Mouse (Mus musculus) liver, embryonic 13.5 days (tissue): ENCODE measurements around the gene Frmd4a. TPM values are rescaled to one million over a fixed set of nuclear protein-coding genes. Genes with fewer than 3 reads are reported as not detected.

ENCODE experiments used
- ATAC-seq: fragments of 200-750 bp; cut with Nextera tagmentation; 2 replicates; pipeline ENCODE4 v1.8.0; 2017; ENCODE audit warnings: low read depth, mild to moderate bottlenecking, moderate number of reproducible peaks, moderate library complexity
- DNase-seq: peaks from one replicate; pipeline ENCODE4 v3.0.0; 2022
- H3K27ac ChIP-seq: fragments of 300-500 bp; sonication (generic); 2 replicates; pipeline ENCODE4 v1.5.1; 2015; ENCODE audit warnings: moderate library complexity, mild to moderate bottlenecking, inconsistent platforms
- H3K27me3 ChIP-seq: fragments of 300-500 bp; sonication (generic); 2 replicates; pipeline ENCODE4 v1.6.1; 2015; ENCODE audit warnings: mild to moderate bottlenecking, inconsistent platforms
- H3K36me3 ChIP-seq: fragments of 300-500 bp; sonication (generic); 2 replicates; pipeline ENCODE4 v1.6.1; 2015; ENCODE audit warnings: mild to moderate bottlenecking, inconsistent platforms
- H3K4me1 ChIP-seq: fragments of 300-500 bp; sonication (generic); replicated peaks from 2 replicates; pipeline ENCODE4 v1.6.1; 2015; ENCODE audit warnings: inconsistent platforms
- H3K4me2 ChIP-seq: fragments of 300-500 bp; sonication (generic); 2 replicates; pipeline ENCODE4 v1.6.1; 2015; ENCODE audit warnings: inconsistent platforms, mild to moderate bottlenecking, moderate library complexity
- H3K4me3 ChIP-seq: fragments of 300-500 bp; sonication (generic); replicated peaks from 2 replicates; pipeline ENCODE4 v1.5.1; 2015; ENCODE audit warnings: mild to moderate bottlenecking, inconsistent platforms
- H3K9ac ChIP-seq: fragments of 300-500 bp; sonication (generic); 2 replicates; pipeline ENCODE4 v1.6.1; 2015; ENCODE audit warnings: mild to moderate bottlenecking, inconsistent platforms
- H3K9me3 ChIP-seq: fragments of 300-500 bp; sonication (generic); replicated peaks from 2 replicates; pipeline ENCODE4 v1.6.1; 2016; ENCODE audit warnings: inconsistent platforms
- WGBS: fragments of 180-500 bp; shearing (Covaris S2); methylation state at CpG from one replicate; pipeline ENCODE4 v1.1.7; 2015; ENCODE audit not compliant: insufficient replicate concordance; 5-methylcytosine and 5-hydroxymethylcytosine counted together
- polyA plus RNA-seq: library from polyadenylated mRNA; unstranded; fragments of >200 nt; fragmentation: Nextera tagmentation; extraction: Ambion mirVana; gene quantifications from 2 replicates; pipeline ENCODE4 v1.2.1, GENCODE M21; 2015

Frmd4a gene
- polyA plus RNA-seq, 1 experiment from 2014 or later = 11.0 TPM

DNA sequence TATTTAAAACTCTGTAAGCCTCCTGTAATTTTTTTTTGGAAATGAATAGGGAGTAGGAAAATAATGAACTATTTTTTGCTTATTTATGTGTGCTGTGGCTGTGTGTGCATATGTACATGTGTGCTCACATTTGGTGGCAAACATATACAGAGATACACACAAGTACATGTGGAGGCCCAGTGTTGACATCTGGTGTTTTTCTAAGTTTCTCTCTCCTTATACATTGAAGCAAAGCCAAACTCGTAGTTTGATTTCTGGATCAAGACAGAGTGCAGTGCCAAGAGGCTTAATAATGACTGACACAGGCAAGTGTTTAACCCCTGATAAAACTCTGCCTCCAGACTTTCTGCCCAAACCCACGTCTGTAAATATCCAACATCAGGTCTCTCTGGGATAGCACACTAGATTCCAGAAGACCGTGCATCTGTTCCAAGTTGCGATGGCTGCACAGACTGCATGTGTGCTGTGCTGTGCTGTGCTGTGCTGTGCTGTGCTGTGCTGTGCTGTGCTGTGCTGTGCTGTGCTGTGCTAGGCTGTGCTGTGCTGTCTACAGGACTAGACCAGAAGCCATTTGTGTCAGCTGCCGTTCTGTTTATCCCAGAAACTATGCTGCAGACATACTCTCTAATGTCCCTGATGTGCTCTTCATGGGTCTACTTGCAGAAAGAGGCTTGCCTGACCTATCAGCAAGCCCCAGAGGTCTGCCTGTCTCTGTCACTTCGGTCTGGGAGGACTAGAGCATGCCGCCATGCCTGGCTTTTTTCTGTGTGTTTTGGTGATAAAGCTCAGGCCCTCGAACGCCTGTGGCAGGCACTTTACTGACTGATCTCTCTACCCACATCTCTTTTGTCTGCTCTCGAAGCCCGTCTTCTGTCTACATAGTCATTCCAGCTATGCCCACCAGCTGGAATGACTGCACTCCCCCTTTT is 437.8 kb downstream of the Frmd4a start:
- Histone ChIP-seq H3K9me3 (no peaks in the 10 kb centered on the region), H3K4me2 (no peak overlapping the region), H3K36me3 (no peaks in the 10 kb centered on the region), H3K27me3 (no peaks in the 10 kb centered on the region), H3K4me3 (no peak overlapping the region), H3K9ac (no peak overlapping the region), H3K4me1 (peaks cover 3% of the 10 kb centered on the region; the same call in 1 of the 2 replicates), H3K27ac (no peak overlapping the region)
- 37% methylated on average over 11 of the region's 11 CpGs for WGBS
- DNase-seq (no peak), ATAC-seq (peak; percentile 53; the same call in 1 of the 2 replicates)

DNA sequence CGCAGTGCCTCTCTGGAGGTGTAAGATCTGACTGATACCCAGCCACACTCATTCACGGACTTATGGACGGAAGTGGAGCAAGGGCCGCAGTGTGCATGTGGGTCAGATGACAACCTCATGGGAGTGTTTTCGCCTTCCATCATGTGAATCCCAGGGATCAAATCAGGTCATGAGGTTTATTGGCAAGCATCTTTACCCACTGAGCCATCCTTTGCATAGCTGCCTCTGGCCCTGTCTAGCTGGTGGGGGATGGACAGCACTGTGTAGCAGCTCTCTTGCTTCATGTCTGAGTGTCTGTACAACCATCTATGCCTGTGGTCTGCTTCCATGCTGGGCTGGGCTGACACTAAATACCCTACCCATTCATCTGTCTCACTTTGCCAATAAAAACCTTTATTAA is 443.4 kb downstream of the Frmd4a start:
- Histone ChIP-seq H3K36me3 (no peaks in the 10 kb centered on the region), H3K4me1 (peaks cover 6% of the 10 kb centered on the region; the same call in 1 of the 2 replicates), H3K27me3 (no peaks in the 10 kb centered on the region), H3K27ac (no peak overlapping the region), H3K4me3 (no peak overlapping the region), H3K9me3 (no peaks in the 10 kb centered on the region), H3K4me2 (no peak overlapping the region), H3K9ac (no peak overlapping the region)
- WGBS = 61% methylated on average over 5 of the region's 5 CpGs
- ATAC-seq (no peak), DNase-seq (no peak)

DNA sequence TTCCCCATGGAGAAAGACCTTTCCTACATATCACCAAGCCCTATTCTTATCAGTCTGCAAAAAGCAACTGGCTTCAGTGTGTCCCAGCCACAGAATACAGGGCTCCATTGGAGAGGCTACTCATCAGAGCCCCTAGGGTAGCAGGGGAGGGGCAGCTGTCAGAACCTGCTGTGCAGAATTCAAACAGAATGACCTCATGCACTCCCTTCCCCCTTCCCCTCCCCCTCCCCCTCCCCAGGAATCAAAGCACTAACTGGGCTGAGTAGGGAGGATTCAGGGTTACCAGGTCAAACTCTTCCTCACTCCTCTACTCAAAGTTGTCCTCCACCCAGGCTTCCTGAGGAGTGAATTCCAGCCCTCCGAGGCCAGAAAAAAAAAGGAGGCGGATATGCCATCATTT is 444.0 kb downstream of the Frmd4a start:
- WGBS = 47% methylated on average over 2 of the region's 2 CpGs
- Histone ChIP-seq H3K27ac (no peak overlapping the region), H3K36me3 (no peaks in the 10 kb centered on the region), H3K4me3 (no peak overlapping the region), H3K4me2 (no peak overlapping the region), H3K9me3 (no peaks in the 10 kb centered on the region), H3K4me1 (peaks cover 11% of the 10 kb centered on the region), H3K9ac (no peak overlapping the region), H3K27me3 (no peaks in the 10 kb centered on the region)
- ATAC-seq (no peak), DNase-seq (no peak)

DNA sequence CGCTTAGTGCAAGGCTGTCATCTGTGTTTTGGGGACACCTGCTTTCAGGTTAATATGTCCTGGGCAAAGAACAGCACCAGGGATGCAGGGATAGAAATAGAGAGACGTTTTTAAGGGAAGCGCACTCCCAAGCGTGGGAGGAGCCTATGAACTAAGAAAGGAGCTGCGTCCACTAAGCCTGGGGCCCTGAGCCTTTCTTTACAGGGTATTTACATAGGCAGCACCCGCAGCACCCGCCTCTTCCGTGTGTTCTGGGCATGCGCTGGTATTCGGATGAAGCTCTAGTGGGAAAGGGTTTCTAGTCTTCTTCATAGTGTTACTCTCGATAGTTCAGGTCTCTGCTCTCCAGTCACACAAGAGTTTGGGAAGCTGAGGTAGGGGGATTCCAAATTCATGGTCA is 445.0 kb downstream of the Frmd4a start:
- H3K4me3 ChIP-seq = no peak overlapping the region
- ATAC-seq (no peak), DNase-seq (no peak)
- no peaks in the 10 kb centered on the region for H3K27me3 ChIP-seq
- H3K9me3 ChIP-seq = no peaks in the 10 kb centered on the region
- H3K36me3 ChIP-seq = no peaks in the 10 kb centered on the region
- 49% methylated on average over 11 of the region's 11 CpGs for WGBS
- no peak overlapping the region for H3K9ac ChIP-seq
- no peak overlapping the region for H3K4me2 ChIP-seq
- H3K27ac ChIP-seq = no peak overlapping the region
- peaks cover 21% of the 10 kb centered on the region for H3K4me1 ChIP-seq

DNA sequence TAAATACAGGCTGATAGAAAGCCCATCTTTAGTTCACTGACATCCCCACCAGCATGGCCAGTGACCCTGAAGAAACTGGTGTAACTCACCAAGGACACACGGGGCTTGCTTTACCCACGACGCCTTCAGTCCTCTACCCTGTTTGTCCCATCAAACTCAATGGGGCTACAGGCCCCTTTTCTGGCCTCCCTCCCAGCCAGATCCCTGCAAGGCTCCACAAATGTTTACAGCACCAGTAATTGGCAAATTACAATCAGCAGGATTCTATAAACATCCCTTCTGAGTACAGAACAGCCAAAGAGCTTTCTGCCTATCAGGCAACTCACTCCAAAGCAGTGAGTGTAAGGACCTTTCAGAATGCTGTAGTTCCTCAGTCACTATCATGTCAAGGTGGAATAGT is 448.6 kb downstream of the Frmd4a start:
- Histone ChIP-seq H3K4me2 (no peak overlapping the region), H3K4me3 (no peak overlapping the region), H3K36me3 (no peaks in the 10 kb centered on the region), H3K4me1 (peaks cover 23% of the 10 kb centered on the region), H3K27me3 (no peaks in the 10 kb centered on the region), H3K9ac (no peak overlapping the region), H3K27ac (no peak overlapping the region), H3K9me3 (no peaks in the 10 kb centered on the region)
- ATAC-seq (no peak), DNase-seq (no peak)
- 53% methylated on average over 3 of the region's 3 CpGs for WGBS

DNA sequence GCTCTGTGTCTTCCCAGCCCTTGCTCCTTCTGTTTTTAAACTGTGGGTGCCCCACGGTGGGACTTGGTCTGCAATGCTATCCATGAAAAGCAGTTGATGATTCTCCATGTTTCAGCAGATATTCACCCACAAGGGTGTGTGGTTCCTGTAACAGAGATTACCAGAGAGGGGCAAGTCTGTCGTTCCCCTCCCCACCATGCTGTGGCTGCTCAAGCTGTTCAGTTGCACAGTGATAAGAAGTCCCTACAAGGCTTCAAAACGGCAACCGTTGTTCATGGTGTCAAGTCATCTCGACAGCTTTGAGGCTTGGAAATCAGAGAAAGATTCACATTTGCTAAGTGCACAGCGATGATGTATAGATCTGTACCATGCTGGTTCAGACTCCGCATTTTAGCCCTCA is 449.8 kb downstream of the Frmd4a start:
- Histone ChIP-seq H3K4me2 (no peak overlapping the region), H3K27me3 (no peaks in the 10 kb centered on the region), H3K27ac (no peak overlapping the region), H3K9me3 (no peaks in the 10 kb centered on the region), H3K4me1 (peaks cover 18% of the 10 kb centered on the region), H3K9ac (no peak overlapping the region), H3K36me3 (no peaks in the 10 kb centered on the region), H3K4me3 (no peak overlapping the region)
- whole genome bisulfite sequencing = 28% methylated on average over 7 of the region's 7 CpGs
- peak; percentile 90 for ATAC-seq
- DNase-seq = no peak

DNA sequence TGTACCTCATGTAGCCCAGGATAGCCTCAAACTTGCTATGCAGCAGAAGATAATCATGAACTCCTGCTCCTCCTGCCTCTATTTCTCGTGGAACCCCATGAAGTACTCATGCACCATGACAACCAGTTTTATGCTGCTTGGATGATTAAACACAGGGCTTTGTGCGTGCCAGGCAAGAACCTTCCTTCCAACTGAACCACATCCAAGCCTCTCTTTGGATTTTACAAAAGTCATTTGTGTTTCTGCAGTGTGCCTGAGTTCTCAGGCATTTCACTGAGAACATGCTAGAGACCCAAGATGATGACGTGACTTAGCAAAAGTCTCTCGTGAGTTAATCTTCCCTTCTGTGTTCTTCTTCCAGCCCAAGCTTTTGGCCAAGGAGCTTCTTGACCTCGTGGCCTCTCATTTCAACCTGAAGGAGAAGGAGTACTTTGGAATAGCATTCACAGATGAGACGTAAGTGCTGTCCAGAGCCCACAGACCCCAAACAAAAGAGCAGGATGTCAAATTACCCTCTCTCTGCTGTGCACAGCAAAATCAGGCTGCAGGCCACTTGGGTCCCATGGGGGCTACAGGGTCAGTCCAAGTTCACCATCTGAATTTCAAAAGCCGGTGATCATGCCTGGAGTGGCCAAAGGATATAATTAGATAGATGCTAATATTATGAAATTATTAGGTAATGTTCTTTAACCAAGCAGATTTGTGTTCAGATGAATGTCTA is 455.4 kb downstream of the Frmd4a start:
- H3K9ac ChIP-seq = no peak overlapping the region
- no peak overlapping the region for H3K4me3 ChIP-seq
- ATAC-seq (no peak), DNase-seq (no peak)
- 0 out of 2 replicates have a peak, but pooled peaks cover 2% of the 10 kb centered on the region for H3K4me1 ChIP-seq
- no peaks in the 10 kb centered on the region for H3K9me3 ChIP-seq
- H3K27me3 ChIP-seq = no peaks in the 10 kb centered on the region
- no peak overlapping the region for H3K27ac ChIP-seq
- H3K36me3 ChIP-seq = no peaks in the 10 kb centered on the region
- 56% methylated on average over 7 of the region's 7 CpGs for WGBS
- H3K4me2 ChIP-seq = no peak overlapping the region

DNA sequence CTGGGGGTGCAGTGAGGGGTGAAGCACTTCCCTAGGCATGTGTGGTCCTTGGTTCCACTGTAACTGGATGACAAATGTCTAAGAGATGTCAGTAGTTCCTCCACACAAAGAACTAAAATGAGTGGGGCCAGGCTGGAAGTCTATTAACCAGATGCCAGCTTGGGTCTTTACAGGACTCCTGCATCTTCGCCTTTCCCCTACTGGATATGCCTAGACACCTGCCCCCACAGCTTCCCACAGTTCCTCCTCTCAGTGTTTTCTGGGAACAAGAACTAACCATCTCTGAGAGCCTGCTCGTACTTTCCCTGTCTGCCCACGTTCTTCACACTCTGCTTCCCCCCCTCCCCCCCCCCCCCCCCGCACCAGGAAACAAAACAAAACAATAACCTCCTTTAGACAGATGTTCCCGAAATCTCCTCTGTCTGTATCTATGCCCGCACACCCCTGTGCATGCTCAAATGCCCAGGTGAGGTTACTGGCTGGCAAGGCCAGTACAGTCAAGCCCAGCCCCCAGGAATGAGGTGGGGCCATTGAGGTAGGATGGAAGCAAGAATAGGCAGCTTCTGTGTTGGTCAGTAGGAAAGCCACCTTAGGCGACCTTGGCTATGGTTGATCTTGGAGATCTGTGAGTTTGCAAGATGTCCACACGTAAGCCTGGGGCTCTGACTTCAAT is 456.5 kb downstream of the Frmd4a start:
- Histone ChIP-seq H3K4me2 (no peak overlapping the region), H3K36me3 (no peaks in the 10 kb centered on the region), H3K9me3 (no peaks in the 10 kb centered on the region), H3K9ac (no peak overlapping the region), H3K4me3 (no peak overlapping the region), H3K27me3 (no peaks in the 10 kb centered on the region), H3K27ac (no peak overlapping the region), H3K4me1 (0 out of 2 replicates have a peak, but pooled peaks cover 2% of the 10 kb centered on the region)
- ATAC-seq (no peak), DNase-seq (no peak)
- 53% methylated on average over 7 of the region's 8 CpGs for WGBS

DNA sequence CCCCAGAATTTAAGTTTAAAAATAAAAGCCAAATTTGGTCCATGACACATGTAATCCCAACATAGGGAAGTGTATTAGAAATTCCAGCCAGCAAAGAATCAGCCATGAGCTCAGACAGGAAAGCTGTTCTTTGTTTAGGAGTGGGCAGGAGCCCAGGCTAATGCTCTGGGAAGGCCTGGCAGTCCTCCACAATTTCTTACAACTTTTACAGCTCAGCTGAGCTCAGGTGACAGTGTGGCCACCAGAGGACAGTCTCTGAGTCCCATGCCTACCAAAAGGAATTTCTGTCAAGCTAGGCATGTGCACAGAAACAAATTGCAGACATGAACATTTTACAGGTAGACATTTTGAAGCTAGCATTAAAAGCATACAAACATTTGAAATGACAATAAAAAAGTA is 457.0 kb downstream of the Frmd4a start:
- no peak for DNase-seq
- no peaks in the 10 kb centered on the region for H3K36me3 ChIP-seq
- no peak overlapping the region for H3K9ac ChIP-seq
- H3K9me3 ChIP-seq = no peaks in the 10 kb centered on the region
- ATAC-seq = no peak
- no peak overlapping the region for H3K4me3 ChIP-seq
- 0 out of 2 replicates have a peak, but pooled peaks cover 2% of the 10 kb centered on the region for H3K4me1 ChIP-seq
- no peak overlapping the region for H3K27ac ChIP-seq
- H3K4me2 ChIP-seq = no peak overlapping the region
- no peaks in the 10 kb centered on the region for H3K27me3 ChIP-seq

DNA sequence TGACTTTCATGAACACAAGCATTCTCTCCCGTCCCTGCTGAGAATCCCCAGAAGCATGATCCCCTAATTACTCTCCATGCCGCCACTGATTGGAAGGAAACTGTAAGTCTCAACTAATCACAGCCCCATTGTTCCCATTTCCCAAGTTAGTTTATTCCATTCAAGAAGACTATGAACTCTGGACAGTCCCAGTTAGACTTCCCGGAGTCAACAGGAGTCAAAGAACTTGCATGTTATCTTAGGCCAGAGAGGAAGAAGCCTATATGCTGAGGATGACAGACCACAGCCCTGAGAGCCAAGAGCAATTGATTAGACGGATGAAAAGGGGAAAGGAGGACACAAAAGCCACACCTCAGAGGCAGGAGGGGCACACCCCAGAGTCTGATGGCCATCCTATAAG is 458.5 kb downstream of the Frmd4a start:
- no peak for ATAC-seq
- H3K9ac ChIP-seq = no peak overlapping the region
- no peaks in the 10 kb centered on the region for H3K9me3 ChIP-seq
- 0 out of 2 replicates have a peak, but pooled peaks cover 2% of the 10 kb centered on the region for H3K4me1 ChIP-seq
- H3K27me3 ChIP-seq = no peaks in the 10 kb centered on the region
- no peak for DNase-seq
- WGBS = 45% methylated on average over 4 of the region's 4 CpGs
- H3K27ac ChIP-seq = no peak overlapping the region
- no peak overlapping the region for H3K4me3 ChIP-seq
- H3K36me3 ChIP-seq = no peaks in the 10 kb centered on the region
- no peak overlapping the region for H3K4me2 ChIP-seq

DNA sequence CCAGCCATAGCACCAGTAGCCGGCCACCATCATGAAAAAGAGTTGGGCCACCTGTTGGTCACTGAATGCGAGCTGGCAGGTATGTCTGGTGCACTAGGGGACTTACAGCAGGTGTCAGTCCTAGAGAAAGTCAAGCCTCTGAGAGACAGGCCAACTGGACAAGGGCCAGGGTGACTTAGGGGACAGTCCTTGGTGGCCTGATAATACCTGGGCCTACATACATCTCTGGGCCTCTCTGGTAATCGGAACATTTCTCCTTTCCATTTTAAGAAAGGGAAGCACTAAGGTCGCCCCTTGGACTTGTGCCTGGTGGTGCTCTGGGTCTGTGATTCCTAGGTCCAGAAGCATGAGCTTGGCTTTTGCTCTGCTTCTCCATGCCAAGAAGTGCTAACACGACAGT is 459.1 kb downstream of the Frmd4a start:
- no peak overlapping the region for H3K4me3 ChIP-seq
- 0 out of 2 replicates have a peak, but pooled peaks cover 2% of the 10 kb centered on the region for H3K4me1 ChIP-seq
- no peak overlapping the region for H3K9ac ChIP-seq
- H3K27ac ChIP-seq = no peak overlapping the region
- H3K27me3 ChIP-seq = no peaks in the 10 kb centered on the region
- no peaks in the 10 kb centered on the region for H3K36me3 ChIP-seq
- DNase-seq (no peak), ATAC-seq (no peak)
- WGBS = 67% methylated on average over 5 of the region's 5 CpGs
- H3K9me3 ChIP-seq = no peaks in the 10 kb centered on the region
- no peak overlapping the region for H3K4me2 ChIP-seq
